Mouse (Mus musculus) forebrain, embryonic 11.5 days (tissue): ENCODE results near the gene Pi4ka. TPM values are rescaled to one million over a fixed set of nuclear protein-coding genes. Genes with fewer than 3 reads are reported as not detected.

ENCODE experiments used
- polyA plus RNA-seq: library from polyadenylated mRNA; unstranded; fragments of >200 nt; fragmentation: Nextera tagmentation; extraction: Ambion mirVana; gene quantifications from 2 replicates; pipeline ENCODE4 v1.2.1, GENCODE M21; 2014

Gene Pi4ka
- polyA plus RNA-seq, 1 experiment from 2014 or later: 54.3 TPM

Other genes with a start within 250 kb of the Pi4ka start
- gene Ube2l3, start 203.7 kb downstream of the Pi4ka start, polyA plus RNA-seq: 379 and 399 TPM in 2 replicates
- 1.6 and 1.9 TPM in 2 replicates for gene Rimbp3, start 197.7 kb downstream of the Pi4ka start, polyA plus RNA-seq
- gene Hic2, start 172.7 kb downstream of the Pi4ka start, polyA plus RNA-seq: 10.7 and 11.3 TPM in 2 replicates
- 7.7 and 10.5 TPM in 2 replicates for gene Tmem191c, start 130.2 kb downstream of the Pi4ka start, polyA plus RNA-seq
- 0.20 and 0.48 TPM in 2 replicates for gene Serpind1, start 74.9 kb downstream of the Pi4ka start, polyA plus RNA-seq
- gene Snap29, start 328 bp downstream of the Pi4ka start, polyA plus RNA-seq: 6.7 and 6.9 TPM in 2 replicates
- gene Crkl, start 45.7 kb upstream of the Pi4ka start, polyA plus RNA-seq: 96.7 and 102 TPM in 2 replicates
- 3.2 and 3.8 TPM in 2 replicates for gene Aifm3, start 83.3 kb upstream of the Pi4ka start, polyA plus RNA-seq
- 97.5 and 106 TPM in 2 replicates for gene Lztr1, start 102.4 kb upstream of the Pi4ka start, polyA plus RNA-seq
- gene Thap7, start 124.8 kb upstream of the Pi4ka start, polyA plus RNA-seq: 50.2 and 55.6 TPM in 2 replicates
- gene Lrrc74b, start 154.9 kb upstream of the Pi4ka start, polyA plus RNA-seq: 0.12 and 0.57 TPM in 2 replicates
- 0.35 and 0.75 TPM in 2 replicates for gene P2rx6, start 155.6 kb upstream of the Pi4ka start, polyA plus RNA-seq
- gene Slc7a4, start 176.9 kb upstream of the Pi4ka start, polyA plus RNA-seq: 3.1 and 4.0 TPM in 2 replicates
- gene Smpd4, start 213.0 kb upstream of the Pi4ka start, polyA plus RNA-seq: 61.1 and 69.1 TPM in 2 replicates
- 5.3 and 7.9 TPM in 2 replicates for gene Ccdc74a, start 240.2 kb upstream of the Pi4ka start, polyA plus RNA-seq